Mouse (Mus musculus) heart, postnatal 0 days (tissue): ENCODE data around the gene Cep70.

Experiments
- CTCF ChIP-seq: IDR thresholded peaks from 2 replicates; pipeline ENCODE4 v1.5.1; 2016; ENCODE audit warnings: antibody characterized with exemption, control low read depth, low read depth
- EP300 ChIP-seq: IDR thresholded peaks from 2 replicates; pipeline ENCODE4 v1.6.1; 2016; ENCODE audit warnings: antibody characterized with exemption, low read depth

- TF ChIP-seq CTCF (no peak), EP300 (no peak)
Measured at GRCm38 (mm10) chr9:99240571-99240970, 2.6 kb upstream of the Cep70 start.
